Mouse (Mus musculus) MEL (cell line): ENCODE data around the gene Myo3a. TPM values are rescaled to one million over a fixed set of nuclear protein-coding genes. Genes with fewer than 3 reads are reported as not detected.
"Not testable (repeated sequence)": the region's sequence is repeated elsewhere in the genome, so short reads cannot be mapped to it uniquely, and the experiment has no call there.

Source experiments
- DNase-seq: peaks from one replicate; pipeline ENCODE4 v3.0.0; 2011; ENCODE audit warnings: low read depth, low spot score
- H3K27ac ChIP-seq: 2 replicates; pipeline ENCODE4 v1.5.1; 2012; ENCODE audit warnings: low read depth, mild to moderate bottlenecking, control low read depth, low read length, moderate library complexity; ENCODE audit not compliant: control insufficient read depth
- H3K27me3 ChIP-seq, 2 experiments: fragments of 150-350 bp in 1 of 2; sonication (generic) in 1 of 2; 2 replicates each; pipeline ENCODE4 v1.6.1; 2012; ENCODE audit warnings: low read length in 2 of 2, mild to moderate bottlenecking in 2 of 2, improper control_type of control experiment in 1 of 2, moderate library complexity in 1 of 2; ENCODE audit not compliant: insufficient read depth in 2 of 2, control insufficient read depth in 1 of 2
- H3K36me3 ChIP-seq, 2 experiments: 2 replicates each; pipeline ENCODE4 v1.6.1; 2012 to 2014; ENCODE audit warnings: low read length in 2 of 2, improper control_type of control experiment in 1 of 2, inconsistent platforms in 1 of 2, mild to moderate bottlenecking in 1 of 2; ENCODE audit not compliant: insufficient read depth in 2 of 2, control insufficient read depth in 1 of 2
- H3K4me1 ChIP-seq, 2 experiments: fragments of 150-350 bp in 1 of 2; sonication (generic) in 1 of 2; 2 replicates each; pipeline ENCODE4 v1.6.1; 2012; ENCODE audit warnings: low read length in 2 of 2, improper control_type of control experiment in 1 of 2, mild to moderate bottlenecking in 1 of 2; ENCODE audit not compliant: insufficient read depth in 2 of 2, control insufficient read depth in 1 of 2
- H3K4me3 ChIP-seq, 2 experiments: fragments of 150-350 bp in 1 of 2; sonication (generic) in 1 of 2; 2 replicates each; pipeline ENCODE4 v1.5.1; 2012; ENCODE audit warnings: low read depth in 2 of 2, low read length in 2 of 2, mild to moderate bottlenecking in 2 of 2, moderate library complexity in 2 of 2, control low read depth in 1 of 2, improper control_type of control experiment in 1 of 2; ENCODE audit not compliant: control insufficient read depth in 1 of 2, insufficient read depth in 1 of 2
- H3K79me2 ChIP-seq: 2 replicates; pipeline ENCODE4 v1.6.1; 2012; ENCODE audit warnings: mild to moderate bottlenecking, low read length, moderate library complexity; ENCODE audit not compliant: control insufficient read depth, poor library complexity, insufficient read depth
- H3K9ac ChIP-seq: 2 replicates; pipeline ENCODE4 v1.6.1; 2012; ENCODE audit warnings: low read depth, mild to moderate bottlenecking, control low read depth, low read length, moderate library complexity; ENCODE audit not compliant: control insufficient read depth, poor library complexity, severe bottlenecking
- H3K9me3 ChIP-seq: fragments of 150-350 bp; sonication (generic); replicated peaks from 2 replicates; pipeline ENCODE4 v1.6.1; 2012; ENCODE audit warnings: mild to moderate bottlenecking, low read length, improper control_type of control experiment, moderate library complexity; ENCODE audit not compliant: insufficient read depth
- BHLHE40 ChIP-seq: IDR thresholded peaks from 2 replicates; pipeline ENCODE4 v1.6.1; 2012; ENCODE audit warnings: low read depth, mild to moderate bottlenecking, inconsistent platforms, low read length, improper control_type of control experiment, borderline replicate concordance
- CHD1 ChIP-seq: IDR thresholded peaks from 2 replicates; pipeline ENCODE4 v1.6.1; 2012; ENCODE audit warnings: low read depth, mild to moderate bottlenecking, inconsistent platforms, low read length, improper control_type of control experiment
- ELF1 ChIP-seq: IDR thresholded peaks from 2 replicates; pipeline ENCODE4 v1.6.1; 2014; ENCODE audit warnings: low read depth, mild to moderate bottlenecking, inconsistent platforms, low read length, improper control_type of control experiment, moderate library complexity
- EP300 ChIP-seq, 2 experiments: IDR thresholded peaks; 2 replicates each; pipeline ENCODE4 v1.6.1; 2011; ENCODE audit warnings: improper control_type of control experiment in 2 of 2, low read length in 2 of 2, low read depth in 1 of 2, mild to moderate bottlenecking in 1 of 2
- GABPA ChIP-seq: IDR thresholded peaks from 2 replicates; pipeline ENCODE4 v1.6.1; 2012; ENCODE audit warnings: low read depth, mild to moderate bottlenecking, inconsistent platforms, low read length, improper control_type of control experiment, moderate library complexity
- GATA1 ChIP-seq: IDR thresholded peaks from 2 replicates; pipeline ENCODE4 v1.6.1; 2011; ENCODE audit warnings: low read depth, low read length, improper control_type of control experiment
- HCFC1 ChIP-seq: IDR thresholded peaks from 2 replicates; pipeline ENCODE4 v1.6.1; 2012; ENCODE audit warnings: low read depth, mild to moderate bottlenecking, inconsistent platforms, low read length, improper control_type of control experiment, moderate library complexity
- JUND ChIP-seq: IDR thresholded peaks from 2 replicates; pipeline ENCODE4 v1.6.1; 2011; ENCODE audit warnings: low read depth, mild to moderate bottlenecking, improper control_type of control experiment, low read length
- MAFK ChIP-seq: IDR thresholded peaks from 2 replicates; pipeline ENCODE4 v1.6.1; 2011; ENCODE audit warnings: low read depth, mild to moderate bottlenecking, low read length, improper control_type of control experiment, borderline replicate concordance
- MAZ ChIP-seq: IDR thresholded peaks from 2 replicates; pipeline ENCODE4 v1.6.1; 2012; ENCODE audit warnings: low read depth, mild to moderate bottlenecking, inconsistent platforms, low read length, improper control_type of control experiment
- MXI1 ChIP-seq: IDR thresholded peaks from 2 replicates; pipeline ENCODE4 v1.6.1; 2011; ENCODE audit warnings: mild to moderate bottlenecking, low read depth, low read length, improper control_type of control experiment
- NELFE ChIP-seq: IDR thresholded peaks from 2 replicates; pipeline ENCODE4 v1.6.1; 2011; ENCODE audit warnings: low read depth, low read length, improper control_type of control experiment
- POLR2AphosphoS5 ChIP-seq: IDR thresholded peaks from 2 replicates; pipeline ENCODE4 v1.6.1; 2012; ENCODE audit warnings: low read depth, borderline replicate concordance, mild to moderate bottlenecking, inconsistent platforms, low read length, moderate library complexity, mixed read lengths
- RCOR1 ChIP-seq: IDR thresholded peaks from 2 replicates; pipeline ENCODE4 v1.6.1; 2012; ENCODE audit warnings: low read depth, mild to moderate bottlenecking, inconsistent platforms, low read length, improper control_type of control experiment
- SMC3 ChIP-seq: IDR thresholded peaks from 2 replicates; pipeline ENCODE4 v1.6.1; 2011; ENCODE audit warnings: low read depth, low read length, improper control_type of control experiment
- TBP ChIP-seq: IDR thresholded peaks from 2 replicates; pipeline ENCODE4 v1.8.0; 2011; ENCODE audit warnings: low read depth, low read length, improper control_type of control experiment
- TCF12 ChIP-seq: IDR thresholded peaks from 2 replicates; pipeline ENCODE4 v1.6.1; 2014; ENCODE audit warnings: low read depth, mild to moderate bottlenecking, inconsistent platforms, low read length, improper control_type of control experiment, moderate library complexity
- USF1 ChIP-seq: IDR thresholded peaks from 2 replicates; pipeline ENCODE4 v1.6.1; 2014; ENCODE audit warnings: low read depth, mild to moderate bottlenecking, inconsistent platforms, low read length, improper control_type of control experiment, moderate library complexity
- polyA plus RNA-seq, 2 experiments: library from polyadenylated mRNA; stranded (reverse) in 1 of 2; unstranded in 1 of 2; fragments of >175 nt in 1 of 2; fragments of >200 nt in 1 of 2; gene quantifications; 2 replicates each; pipeline versions ENCODE4 v1.2.1 to v1.2.4; 2012; ENCODE audit warnings: low replicate concordance in 2 of 2, low read depth in 1 of 2; ENCODE audit not compliant: insufficient read length in 2 of 2, insufficient read depth in 1 of 2, missing spikeins in 1 of 2
- total RNA-seq: library from RNA; depleted of rRNA; stranded (reverse); fragments of 300-350 nt; gene quantifications from 2 replicates; pipeline ENCODE4 v1.2.3, GENCODE M21; 2012

Gene Myo3a
- total and polyA plus RNA-seq, 3 experiments, result not detected

- H3K79me2 ChIP-seq, result no peaks in the 10 kb centered on the region
- H3K36me3 ChIP-seq, result no peaks in the 10 kb centered on the region
- no peak overlapping the region for H3K27ac ChIP-seq
- TF ChIP-seq POLR2AphosphoS5 (no peak), HCFC1 (no peak), JUND (no peak), SMC3 (no peak), USF1 (no peak), MXI1 (no peak), EP300 (IDR thresholded peaks at IDR 0.05; ENCODE audit: low read depth in 1 of 2, low read length in 2 of 2) (no peak), BHLHE40 (no peak), CHD1 (no peak), GATA1 (no peak)
- no peak overlapping the region for H3K9ac ChIP-seq
- no peaks in the 10 kb centered on the region for H3K4me1 ChIP-seq
- no peak overlapping the region for H3K4me3 ChIP-seq
- no peaks in the 10 kb centered on the region for H3K9me3 ChIP-seq
- DNase-seq, result no peak
- no peaks in the 10 kb centered on the region for H3K27me3 ChIP-seq
Measured at GRCm38 (mm10) chr2:22338269-22338857, 111.1 kb downstream of the Myo3a start.

DNA sequence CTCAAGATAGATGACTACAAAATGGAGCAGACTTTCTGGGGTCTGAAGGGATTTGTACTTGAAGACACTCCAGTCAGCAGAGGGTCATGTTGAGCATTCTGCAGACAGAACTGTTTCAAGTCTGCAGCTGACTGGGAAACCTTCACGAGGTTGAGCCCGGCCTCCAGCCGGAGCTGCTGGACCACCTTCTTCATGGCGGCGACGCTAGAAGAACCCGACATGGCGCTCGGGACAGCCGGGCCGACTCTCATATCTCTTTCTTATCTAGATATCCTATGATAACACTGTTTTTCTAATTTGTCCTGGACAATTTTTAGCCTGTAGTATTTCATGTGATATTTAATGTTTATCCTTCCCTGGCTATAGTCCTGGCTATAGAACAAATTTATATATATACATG lies 183.2 kb downstream of the Myo3a start:
- H3K4me1 ChIP-seq, DNase-seq: not testable (repeated sequence)

GRCm38 (mm10) chr2:22548421-22548820 lies 321.1 kb downstream of the Myo3a start:
- no peaks in the 10 kb centered on the region for H3K79me2 ChIP-seq
- no peaks in the 10 kb centered on the region for H3K27me3 ChIP-seq
- H3K4me3 ChIP-seq, result no peak overlapping the region
- no peak overlapping the region for H3K9ac ChIP-seq
- no peaks in the 10 kb centered on the region for H3K36me3 ChIP-seq
- no peak for DNase-seq
- H3K27ac ChIP-seq, result no peak overlapping the region
- TF ChIP-seq MAZ (no peak), EP300 (IDR thresholded peaks at IDR 0.05; ENCODE audit: low read depth in 1 of 2, low read length in 2 of 2) (no peak), MXI1 (no peak), ELF1 (no peak), NELFE (no peak), RCOR1 (no peak), TCF12 (no peak), USF1 (no peak), GABPA (no peak), MAFK (no peak), TBP (no peak)
- no peaks in the 10 kb centered on the region for H3K4me1 ChIP-seq
- H3K9me3 ChIP-seq, result no peaks in the 10 kb centered on the region

More for the DNA sequence above, 183.2 kb downstream of the Myo3a start:
- not testable (repeated sequence) for H3K79me2 ChIP-seq, H3K9me3 ChIP-seq, H3K27me3 ChIP-seq, H3K9ac ChIP-seq, H3K36me3 ChIP-seq, H3K27ac ChIP-seq, H3K4me3 ChIP-seq

GRCm38 (mm10) chr2:22587469-22588169 lies 360.3 kb downstream of the Myo3a start:
- not testable (repeated sequence) for H3K27ac ChIP-seq, H3K4me3 ChIP-seq, H3K27me3 ChIP-seq, H3K79me2 ChIP-seq, DNase-seq, H3K9ac ChIP-seq, H3K4me1 ChIP-seq, H3K9me3 ChIP-seq, H3K36me3 ChIP-seq
